Mouse (Mus musculus): ENCODE measurements around the gene Urod.
A peak's percentile ranks its signal among the peaks of the same experiment; 100 is the strongest.

The Urod gene

DNA sequence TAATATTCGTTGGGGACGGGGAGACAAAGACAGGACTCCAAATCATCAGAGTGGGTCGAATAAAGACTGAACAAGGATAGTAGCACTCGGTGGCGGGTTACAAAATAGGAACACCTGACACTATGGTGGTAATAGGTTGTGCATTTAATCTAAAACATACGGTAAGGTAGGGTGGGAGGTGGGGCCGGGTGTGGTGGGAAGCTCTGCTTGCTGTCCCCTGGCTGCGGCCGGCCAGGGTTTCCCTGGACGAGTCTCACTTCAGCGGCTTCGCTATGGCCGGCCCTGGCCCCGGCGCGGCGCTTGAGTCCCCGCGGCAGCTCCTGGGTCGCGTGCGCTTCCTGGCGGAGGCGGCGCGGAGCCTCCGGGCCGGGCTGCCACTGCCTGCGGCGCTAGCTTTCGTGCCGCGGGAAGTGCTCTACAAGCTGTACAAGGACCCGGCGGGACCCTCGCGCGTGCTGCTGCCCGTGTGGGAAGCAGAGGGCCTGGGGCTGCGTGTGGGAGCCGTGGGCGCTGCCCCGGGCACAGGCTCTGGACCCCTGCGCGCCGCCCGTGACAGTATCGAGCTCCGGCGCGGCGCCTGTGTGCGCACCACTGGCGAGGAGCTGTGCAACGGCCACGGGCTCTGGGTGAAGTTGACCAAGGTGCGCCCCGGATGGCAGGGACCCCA lies 1.1 kb upstream of the Urod start, which contains the start of gene Hectd3:
Gene Hectd3 (plus strand): TSS at position 187 of the 667 bp plus-strand sequence.
- DNase-seq, result peak; percentile 80

DNA sequence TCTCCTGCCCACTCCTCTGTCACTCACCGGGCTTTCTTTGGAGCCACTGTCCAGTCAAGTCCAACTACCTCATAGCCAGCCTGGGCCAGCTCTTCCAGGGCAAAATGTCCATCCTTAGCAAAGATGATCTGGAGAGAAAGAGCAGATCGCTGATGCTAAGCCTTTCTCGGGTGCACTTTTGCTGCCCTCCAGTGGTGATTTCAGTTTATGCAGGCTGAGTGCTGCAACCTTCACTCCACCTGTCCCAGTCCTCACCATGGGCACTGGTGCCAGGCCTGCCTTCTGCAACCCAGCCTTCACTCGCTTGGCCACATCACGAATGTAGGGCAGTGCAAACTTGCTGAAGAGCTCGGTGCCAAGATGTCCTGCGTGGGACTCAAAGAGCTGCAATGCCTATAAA lies 2.8 kb downstream of the Urod start:
- peak; percentile 92 to 95 for DNase-seq

DNA sequence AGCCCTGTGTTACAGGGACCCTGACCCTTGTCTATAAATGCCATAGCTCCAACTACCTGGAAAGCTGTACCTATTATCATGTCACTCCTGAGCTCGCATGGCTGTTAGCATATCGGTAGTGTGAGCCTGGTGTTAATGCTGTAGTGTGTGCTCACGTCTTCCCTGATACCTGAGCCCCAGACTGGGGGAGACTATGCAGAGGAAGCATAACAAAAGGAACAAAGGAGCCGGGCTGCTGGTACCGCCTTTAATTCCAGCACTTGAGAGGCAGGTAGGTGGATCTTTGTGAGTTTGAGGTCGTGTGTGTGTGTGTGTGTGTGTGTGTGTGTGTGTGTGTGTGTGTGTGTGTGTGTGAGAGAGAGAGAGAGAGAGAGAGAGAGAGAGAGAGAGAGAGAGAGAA lies 4.5 kb downstream of the Urod start:
- DNase-seq, result no peak

DNA sequence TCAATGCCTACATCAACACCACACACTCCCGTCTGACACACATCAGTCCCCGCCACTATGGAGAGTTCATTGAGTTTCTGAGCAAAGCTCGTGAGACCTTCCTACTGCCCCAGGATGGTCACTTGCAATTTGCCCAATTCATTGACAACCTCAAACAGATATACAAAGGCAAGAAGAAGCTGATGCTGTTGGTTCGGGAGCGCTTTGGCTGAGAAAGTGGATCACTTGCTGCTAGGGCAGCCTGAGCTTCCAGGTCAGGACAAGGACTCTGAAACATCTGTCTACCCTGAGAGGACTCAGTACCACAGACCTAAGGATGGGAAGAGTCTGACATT lies 7.1 kb downstream of the Urod start:
- no peak for DNase-seq

DNA sequence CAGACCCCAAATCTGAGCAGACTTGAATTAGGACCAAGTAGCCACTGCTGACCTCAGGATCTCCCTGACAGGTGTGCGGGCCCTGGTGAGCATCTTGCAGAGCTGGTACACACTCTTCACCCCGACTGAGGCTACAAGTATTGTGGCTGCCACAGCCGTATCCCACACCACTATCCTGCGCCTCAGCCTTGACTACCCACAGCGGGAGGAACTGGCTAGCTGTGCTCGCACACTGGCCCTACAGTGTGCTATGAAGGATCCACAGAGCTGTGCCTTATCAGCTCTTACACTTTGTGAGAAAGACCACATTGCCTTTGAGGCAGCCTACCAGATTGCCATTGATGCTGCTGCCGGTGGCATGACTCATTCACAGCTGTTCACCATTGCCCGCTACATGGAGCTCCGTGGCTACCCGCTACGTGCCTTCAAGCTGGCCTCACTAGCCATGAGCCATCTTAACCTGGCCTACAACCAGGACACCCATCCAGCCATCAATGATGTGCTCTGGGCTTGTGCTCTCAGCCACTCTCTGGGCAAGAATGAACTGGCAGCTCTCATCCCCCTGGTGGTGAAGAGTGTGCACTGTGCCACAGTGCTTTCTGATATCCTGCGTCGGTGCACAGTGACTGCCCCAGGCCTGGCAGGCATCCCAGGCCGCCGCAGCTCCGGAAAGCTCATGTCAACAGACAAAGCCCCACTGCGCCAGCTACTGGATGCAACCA lies 7.7 kb downstream of the Urod start:
- DNase-seq, result peak; percentile 92 to 93

DNA sequence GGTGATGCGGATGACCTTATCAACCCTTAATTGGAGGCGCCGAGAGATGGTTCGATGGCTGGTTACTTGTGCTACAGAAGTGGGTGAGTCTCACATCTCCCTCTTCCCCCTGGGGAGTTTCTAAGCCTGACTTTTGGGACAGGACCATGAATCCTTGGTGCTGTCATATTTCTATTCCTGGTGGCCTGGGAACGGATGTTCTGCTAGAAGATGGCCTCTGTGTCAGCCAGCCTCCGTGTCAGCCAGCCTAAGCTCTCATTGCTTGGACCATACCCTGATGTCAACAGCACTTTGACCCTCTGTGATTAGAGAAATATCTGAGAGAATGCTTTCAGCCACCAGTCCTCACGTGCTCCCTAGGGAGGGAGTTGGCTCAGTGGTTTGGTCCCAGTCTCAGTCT lies 8.5 kb downstream of the Urod start:
- DNase-seq, result no peak

DNA sequence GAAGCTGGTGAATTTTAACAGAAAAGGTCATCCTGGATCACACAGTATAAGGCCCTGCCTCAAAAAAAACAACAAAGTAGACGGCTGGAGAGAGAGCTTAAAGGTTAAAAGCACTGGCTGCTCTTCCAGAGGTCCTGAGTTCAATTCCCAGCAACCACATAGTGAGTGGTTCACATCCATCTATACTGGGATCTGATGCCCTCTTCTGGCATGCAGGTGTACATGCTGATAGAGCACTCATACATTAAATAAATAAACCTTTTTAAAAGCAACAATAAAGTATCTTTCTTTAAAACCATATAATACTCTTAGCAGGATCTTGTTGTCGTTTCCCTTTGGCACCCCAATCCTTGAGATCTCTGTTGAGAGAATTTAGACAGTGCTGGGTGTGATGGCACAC lies 17.7 kb downstream of the Urod start:
- DNase-seq, result no peak

DNA sequence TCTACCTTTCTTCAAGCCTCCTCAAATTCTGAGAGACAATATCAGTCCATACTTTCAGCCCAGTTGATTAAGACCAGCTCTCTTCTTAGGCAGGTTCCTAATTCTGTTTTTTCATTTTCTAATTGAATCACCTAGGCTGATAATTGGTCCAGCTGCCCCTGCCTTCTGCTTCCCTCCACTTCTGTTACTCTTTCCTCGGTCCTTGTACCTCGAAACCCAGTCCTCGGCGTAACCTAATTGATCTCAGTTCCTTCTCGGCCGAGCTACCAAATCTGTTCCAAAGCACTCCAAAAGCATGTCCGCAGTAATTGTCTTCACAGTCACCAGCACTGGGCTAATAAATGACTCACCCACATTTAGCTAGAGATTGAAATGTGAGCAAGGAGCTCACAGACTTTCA lies 39.3 kb downstream of the Urod start:
- no peak for DNase-seq

DNA sequence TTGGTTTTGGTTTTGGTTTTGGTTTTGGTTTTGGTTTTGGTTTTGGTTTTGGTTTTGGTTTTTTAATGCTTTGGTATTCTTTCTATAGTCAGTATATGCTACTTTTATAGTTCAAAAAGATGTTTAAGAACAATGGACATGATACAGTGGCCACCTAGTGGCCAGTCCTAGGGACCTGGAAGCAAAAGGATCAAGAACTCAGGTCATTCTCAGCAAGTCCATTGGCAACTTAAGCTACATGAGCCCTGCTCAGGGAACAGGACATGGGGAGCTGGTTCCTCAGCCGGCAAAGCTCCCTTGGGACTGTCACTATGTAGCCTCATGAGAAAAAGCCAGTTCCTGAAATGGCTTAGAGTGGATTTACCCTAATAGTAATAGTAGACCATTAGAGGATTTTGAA lies 42.6 kb downstream of the Urod start:
- peak; percentile 7 to 14 for DNase-seq

DNA sequence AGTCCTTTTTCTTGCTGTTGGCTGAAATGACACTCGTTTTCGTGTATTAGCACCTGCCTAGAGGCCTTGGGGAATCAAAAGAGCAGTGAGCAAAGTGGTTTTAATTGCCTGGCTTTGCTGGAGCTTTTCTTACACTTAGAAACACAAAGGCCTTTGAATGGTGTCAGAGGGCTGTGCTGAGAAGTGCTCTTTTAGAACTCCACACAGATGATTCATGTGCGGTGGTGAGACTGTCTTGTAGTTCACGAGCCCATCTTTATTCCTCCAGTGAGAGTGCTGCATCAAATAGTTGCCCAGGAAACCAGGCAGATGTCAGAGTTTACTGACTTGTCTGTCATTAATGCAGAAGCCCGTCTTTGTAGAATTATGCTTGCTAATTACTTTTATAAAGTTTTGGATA lies 50.2 kb downstream of the Urod start:
- no peak for DNase-seq

DNA sequence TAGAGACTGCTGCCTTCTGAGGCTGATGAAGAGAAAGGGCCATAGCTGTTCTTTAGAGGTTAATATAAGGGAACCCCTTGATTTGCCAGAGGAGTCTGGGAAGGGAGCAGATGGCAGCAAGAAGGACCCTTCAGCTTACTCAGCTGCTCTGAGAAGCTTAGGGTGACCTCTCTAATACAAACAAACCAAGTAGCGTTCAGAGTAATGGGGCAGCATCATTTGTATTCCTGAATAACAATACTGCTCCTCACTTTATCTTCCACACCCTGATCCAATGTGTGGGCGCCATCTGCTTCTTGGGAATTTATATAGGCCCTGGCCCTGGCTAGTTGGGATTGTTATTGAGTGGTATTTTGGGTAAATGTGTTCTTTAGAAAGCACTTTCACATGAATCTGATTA lies 51.5 kb downstream of the Urod start:
- no peak for DNase-seq
